Mouse (Mus musculus): ENCODE measurements around the gene Ppp1r13l. TPM values are rescaled to one million over a fixed set of nuclear protein-coding genes. Genes with fewer than 3 reads are reported as not detected.
A peak's percentile ranks its signal among the peaks of the same experiment; 100 is the strongest.

Ppp1r13l gene
- polyA plus RNA-seq, 1 experiment from 2014 or later: 12.6 TPM

DNA sequence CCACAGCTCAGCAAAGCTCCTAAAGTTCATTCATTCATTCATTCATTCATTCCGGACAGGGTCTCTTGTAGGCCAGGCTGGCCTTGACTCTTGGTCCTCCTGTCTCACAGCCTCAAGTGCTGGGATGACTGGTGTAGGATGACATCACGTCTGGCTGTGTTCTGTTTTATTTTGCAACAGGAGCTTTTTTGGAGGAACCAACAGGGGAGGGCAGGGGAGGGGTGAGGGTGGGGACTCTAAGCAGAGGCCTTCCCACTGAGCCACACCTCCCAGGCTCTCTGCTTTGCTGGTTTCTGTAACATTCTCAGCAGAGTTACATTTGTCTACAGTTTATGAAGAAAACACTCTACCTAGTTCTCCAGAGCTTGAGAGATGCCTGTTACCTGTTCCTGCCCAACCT, 21.5 kb upstream of the Ppp1r13l start:
- Histone ChIP-seq H3K27me3 (peaks cover 19% of the 10 kb centered on the region), H3K27ac (no peak overlapping the region), H3K4me2 (no peak overlapping the region), H3K4me1 (peaks cover 19% of the 10 kb centered on the region), H3K36me3 (no peaks in the 10 kb centered on the region), H3K9ac (no peak overlapping the region), H3K4me3 (no peak overlapping the region), H3K9me3 (no peaks in the 10 kb centered on the region)
- ATAC-seq (ENCODE audit: insufficient number of reproducible peaks, insufficient read depth, low FRiP score, low TSS enrichment, low read depth): no peak
- WGBS: 44% methylated on average over 2 of the region's 2 CpGs

- Histone ChIP-seq H3K27me3 (peaks cover 19% of the 10 kb centered on the region), H3K27ac (no peak overlapping the region), H3K9ac (no peak overlapping the region), H3K4me2 (no peak overlapping the region), H3K4me1 (peaks cover 22% of the 10 kb centered on the region), H3K36me3 (no peaks in the 10 kb centered on the region), H3K9me3 (no peaks in the 10 kb centered on the region), H3K4me3 (no peak overlapping the region)
- WGBS: 59% methylated on average over 7 of the region's 7 CpGs
- ATAC-seq (ENCODE audit: insufficient number of reproducible peaks, insufficient read depth, low FRiP score, low TSS enrichment, low read depth): no peak
These were observed 21.0 kb upstream of the Ppp1r13l start for GRCm38 (mm10) chr7:19338596-19338995.

DNA sequence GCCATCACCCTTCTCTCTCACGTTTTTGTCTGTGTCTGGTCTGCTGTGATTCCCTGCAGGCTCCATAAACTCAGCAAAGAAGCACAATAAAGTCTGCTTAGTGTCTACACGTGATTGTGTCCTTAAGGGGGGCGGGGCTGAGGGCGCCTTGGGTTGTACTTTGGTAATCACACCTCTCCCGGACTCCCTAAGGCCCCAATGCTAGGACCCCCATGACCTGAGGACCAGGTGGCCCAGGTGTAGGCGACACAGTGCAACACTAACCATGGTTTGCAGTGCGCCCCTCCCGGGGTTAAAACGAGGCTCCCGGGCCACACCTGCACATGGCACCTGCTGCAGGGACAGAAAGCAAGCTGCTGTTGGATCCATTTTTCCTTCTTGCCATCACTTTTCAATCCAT, 18.3 kb upstream of the Ppp1r13l start:
- peaks cover 19% of the 10 kb centered on the region for H3K27me3 ChIP-seq
- no peak overlapping the region for H3K9ac ChIP-seq
- ATAC-seq (ENCODE audit: insufficient number of reproducible peaks, insufficient read depth, low FRiP score, low TSS enrichment, low read depth): no peak
- peak overlapping the region; percentile 93 for H3K4me2 ChIP-seq
- WGBS: 17% methylated on average over 10 of the region's 10 CpGs
- H3K4me1 ChIP-seq: peaks cover 35% of the 10 kb centered on the region
- no peak overlapping the region for H3K27ac ChIP-seq
- H3K9me3 ChIP-seq: no peaks in the 10 kb centered on the region
- H3K36me3 ChIP-seq: no peaks in the 10 kb centered on the region
- H3K4me3 ChIP-seq: peak overlapping the region; percentile 52

DNA sequence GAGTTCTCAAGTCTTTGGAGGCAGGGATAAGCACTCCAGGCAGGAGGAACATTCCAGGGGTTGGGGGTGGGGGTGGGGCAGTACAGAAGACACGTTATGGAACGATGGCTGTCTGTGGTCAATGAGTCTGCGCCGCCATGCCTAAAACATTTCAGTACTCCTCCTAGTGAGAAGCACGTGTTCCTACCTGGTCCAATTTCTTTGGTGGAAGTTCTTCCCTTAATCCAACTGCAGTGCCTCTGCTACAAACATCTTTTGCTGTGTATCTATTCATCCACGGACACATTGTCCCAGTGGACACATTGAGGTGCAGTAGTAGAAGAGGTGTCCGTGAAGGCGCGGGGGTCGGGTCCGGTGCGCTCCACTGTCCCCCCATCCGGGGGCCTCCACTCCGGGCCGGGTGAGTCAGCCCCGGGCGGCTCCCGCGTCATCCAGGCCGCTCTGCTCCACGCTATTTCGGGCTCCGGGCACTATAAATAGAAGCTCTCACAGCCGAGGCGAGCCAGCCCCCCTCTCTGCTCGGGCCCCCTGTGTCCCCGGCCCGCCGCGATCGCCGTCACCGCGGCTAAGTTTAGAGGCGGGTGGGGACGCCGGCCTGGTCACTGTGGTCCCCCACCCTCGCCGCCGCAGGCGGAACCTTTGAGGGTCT, 17.7 kb upstream of the Ppp1r13l start:
- Histone ChIP-seq H3K36me3 (no peaks in the 10 kb centered on the region), H3K27me3 (peaks cover 19% of the 10 kb centered on the region), H3K9ac (peak overlapping the region; percentile 70), H3K4me3 (peak overlapping the region; percentile 52), H3K27ac (no peak overlapping the region; the same call in 1 of the 2 replicates), H3K4me2 (peak overlapping the region; percentile 93), H3K9me3 (no peaks in the 10 kb centered on the region), H3K4me1 (peaks cover 39% of the 10 kb centered on the region)
- ATAC-seq (ENCODE audit: insufficient number of reproducible peaks, insufficient read depth, low FRiP score, low TSS enrichment, low read depth): no peak
- WGBS: under 1% methylated on average over 41 of the region's 41 CpGs

- peak overlapping the region; percentile 93 for H3K4me2 ChIP-seq
- H3K27me3 ChIP-seq: peaks cover 19% of the 10 kb centered on the region
- H3K27ac ChIP-seq: no peak overlapping the region
- peaks cover 39% of the 10 kb centered on the region for H3K4me1 ChIP-seq
- no peaks in the 10 kb centered on the region for H3K9me3 ChIP-seq
- peak overlapping the region; percentile 52 for H3K4me3 ChIP-seq
- WGBS: under 1% methylated on average over 27 of the region's 27 CpGs
- no peaks in the 10 kb centered on the region for H3K36me3 ChIP-seq
- no peak for ATAC-seq (ENCODE audit: insufficient number of reproducible peaks, insufficient read depth, low FRiP score, low TSS enrichment, low read depth)
- peak overlapping the region; percentile 70 for H3K9ac ChIP-seq
These were observed 17.0 kb upstream of the Ppp1r13l start for GRCm38 (mm10) chr7:19342481-19343027.

DNA sequence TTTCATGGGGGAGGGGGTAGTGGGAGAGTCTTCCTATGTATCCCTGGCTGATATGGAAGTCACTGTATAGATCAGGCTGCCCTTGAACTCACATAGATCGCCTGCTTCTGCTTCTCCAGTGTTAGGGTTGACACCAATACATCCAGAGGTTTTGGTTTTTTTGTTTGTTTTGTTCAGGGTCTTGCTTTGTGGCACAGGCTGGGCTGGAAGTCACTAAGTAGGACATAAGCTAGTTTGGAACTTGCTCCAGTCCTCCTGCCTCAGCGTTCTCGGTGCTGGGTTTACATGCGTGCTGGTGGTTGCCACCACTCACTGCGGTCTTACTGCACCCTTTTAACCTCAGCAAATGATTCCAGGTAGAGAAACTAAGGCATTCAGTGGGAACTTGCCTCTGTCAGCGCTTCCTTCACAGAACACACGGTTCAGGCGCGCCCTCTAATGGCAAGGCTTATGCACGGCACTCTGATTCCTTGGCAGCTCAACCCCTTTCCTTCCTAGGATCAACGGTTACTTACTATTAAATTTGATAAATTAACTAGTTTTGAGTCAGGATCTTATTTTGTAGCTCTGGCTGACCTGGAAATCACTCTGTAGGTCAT, 16.2 kb upstream of the Ppp1r13l start:
- ATAC-seq (ENCODE audit: insufficient number of reproducible peaks, insufficient read depth, low FRiP score, low TSS enrichment, low read depth): no peak
- peaks cover 7% of the 10 kb centered on the region for H3K36me3 ChIP-seq
- 2% methylated on average over 11 of the region's 11 CpGs for WGBS
- H3K4me1 ChIP-seq: peaks cover 39% of the 10 kb centered on the region
- peak overlapping the region; percentile 93 for H3K4me2 ChIP-seq
- H3K9me3 ChIP-seq: no peaks in the 10 kb centered on the region
- H3K27me3 ChIP-seq: peaks cover 19% of the 10 kb centered on the region
- H3K27ac ChIP-seq: no peak overlapping the region
- 0 out of 2 replicates have a peak overlapping the region, but pooled peaks have one; percentile 2 for H3K9ac ChIP-seq
- H3K4me3 ChIP-seq: peak overlapping the region; percentile 52

GRCm38 (mm10) chr7:19344237-19344847, 15.2 kb upstream of the Ppp1r13l start, which contains the start of gene Ercc1:
Ercc1 (plus strand) TSS chr7:19344778.
- Histone ChIP-seq H3K9me3 (no peaks in the 10 kb centered on the region), H3K4me2 (peak within 1 kb of the TSS; percentile 84), H3K27ac (peak within 1 kb of the TSS; percentile 94), H3K9ac (peak within 1 kb of the TSS; percentile 76), H3K27me3 (peaks cover 19% of the 10 kb centered on the region), H3K4me3 (peak within 1 kb of the TSS; percentile 61), H3K4me1 (peaks cover 39% of the 10 kb centered on the region), H3K36me3 (peaks cover 17% of the 10 kb centered on the region)
- no peak for ATAC-seq (ENCODE audit: insufficient number of reproducible peaks, insufficient read depth, low FRiP score, low TSS enrichment, low read depth)
- 28% methylated on average over 12 of the region's 12 CpGs for WGBS

DNA sequence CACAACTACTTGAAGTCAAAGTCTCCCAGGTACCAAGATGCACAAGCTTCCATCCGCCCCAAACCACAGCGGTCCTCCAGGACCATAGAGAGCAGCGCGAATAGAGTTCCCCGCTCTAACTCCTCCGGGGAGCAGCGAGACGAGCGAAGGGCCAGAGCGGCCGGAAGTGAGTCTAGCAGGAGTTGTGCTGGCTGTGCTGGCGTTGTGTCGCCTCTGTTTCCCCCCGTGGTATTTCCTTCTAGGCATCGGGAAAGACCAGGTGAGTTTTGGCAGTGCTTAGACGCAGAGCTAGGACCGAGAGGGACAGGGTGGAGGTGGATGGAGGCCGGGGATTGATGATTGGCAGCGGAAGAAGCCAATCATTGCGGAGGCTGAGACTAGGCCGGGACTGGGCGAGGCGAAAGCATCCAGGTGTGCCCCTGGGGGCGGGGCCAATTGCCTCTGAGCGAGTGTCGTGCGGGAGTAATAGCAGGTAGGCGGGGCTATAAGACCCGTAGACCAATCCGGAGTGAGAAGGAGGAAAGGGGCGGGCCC, 14.5 kb upstream of the Ppp1r13l start:
- Histone ChIP-seq H3K27me3 (peaks cover 19% of the 10 kb centered on the region), H3K9ac (peak overlapping the region; percentile 76), H3K4me3 (peak overlapping the region; percentile 61), H3K27ac (peak overlapping the region; percentile 94), H3K4me1 (peaks cover 39% of the 10 kb centered on the region), H3K9me3 (no peaks in the 10 kb centered on the region), H3K36me3 (peaks cover 23% of the 10 kb centered on the region), H3K4me2 (peak overlapping the region; percentile 84)
- WGBS: 0% methylated on average over 31 of the region's 31 CpGs
- peak; percentile 90 for ATAC-seq (ENCODE audit: insufficient number of reproducible peaks, insufficient read depth, low FRiP score, low TSS enrichment, low read depth)

GRCm38 (mm10) chr7:19349188-19349915, 10.2 kb upstream of the Ppp1r13l start:
- H3K9me3 ChIP-seq: no peaks in the 10 kb centered on the region
- H3K27ac ChIP-seq: no peak overlapping the region
- ATAC-seq (ENCODE audit: insufficient number of reproducible peaks, insufficient read depth, low FRiP score, low TSS enrichment, low read depth): no peak
- peaks cover 15% of the 10 kb centered on the region for H3K4me1 ChIP-seq
- 84% methylated on average over 13 of the region's 13 CpGs for WGBS
- peaks cover 62% of the 10 kb centered on the region for H3K36me3 ChIP-seq
- no peak overlapping the region for H3K4me2 ChIP-seq
- H3K27me3 ChIP-seq: no peaks in the 10 kb centered on the region
- H3K9ac ChIP-seq: no peak overlapping the region
- H3K4me3 ChIP-seq: no peak overlapping the region

GRCm38 (mm10) chr7:19350221-19350620, 9.3 kb upstream of the Ppp1r13l start:
- H3K4me1 ChIP-seq: peaks cover 12% of the 10 kb centered on the region
- peaks cover 71% of the 10 kb centered on the region for H3K36me3 ChIP-seq
- WGBS: 95% methylated on average over 8 of the region's 8 CpGs
- no peaks in the 10 kb centered on the region for H3K27me3 ChIP-seq
- no peaks in the 10 kb centered on the region for H3K9me3 ChIP-seq
- H3K9ac ChIP-seq: no peak overlapping the region
- no peak overlapping the region for H3K27ac ChIP-seq
- no peak overlapping the region for H3K4me2 ChIP-seq
- no peak for ATAC-seq (ENCODE audit: insufficient number of reproducible peaks, insufficient read depth, low FRiP score, low TSS enrichment, low read depth)
- no peak overlapping the region for H3K4me3 ChIP-seq

DNA sequence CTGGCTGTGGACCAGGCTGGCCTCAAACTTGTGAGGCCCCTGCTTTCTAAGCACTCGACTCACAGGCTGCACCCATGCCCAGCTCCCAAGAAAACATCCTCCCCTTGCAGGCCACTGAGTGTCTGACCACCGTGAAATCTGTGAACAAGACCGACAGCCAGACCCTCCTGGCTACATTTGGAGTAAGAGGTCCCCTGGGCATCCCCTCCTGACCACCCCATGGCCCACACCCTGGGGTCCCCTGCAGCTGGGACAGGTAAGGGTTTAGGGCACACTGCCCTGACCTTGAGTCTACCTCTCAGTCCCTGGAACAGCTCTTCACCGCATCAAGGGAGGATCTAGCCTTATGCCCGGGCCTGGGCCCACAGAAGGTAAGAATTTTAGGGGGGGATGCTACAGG, 4.6 kb upstream of the Ppp1r13l start:
- WGBS: 88% methylated on average over 5 of the region's 5 CpGs

More for the DNA sequence above, 4.6 kb upstream of the Ppp1r13l start:
- peaks cover 72% of the 10 kb centered on the region for H3K36me3 ChIP-seq
- no peak overlapping the region for H3K4me3 ChIP-seq
- H3K4me2 ChIP-seq: no peak overlapping the region
- H3K9ac ChIP-seq: no peak overlapping the region
- no peaks in the 10 kb centered on the region for H3K9me3 ChIP-seq
- H3K27ac ChIP-seq: no peak overlapping the region
- peaks cover 13% of the 10 kb centered on the region for H3K4me1 ChIP-seq
- H3K27me3 ChIP-seq: no peaks in the 10 kb centered on the region
- no peak for ATAC-seq (ENCODE audit: insufficient number of reproducible peaks, insufficient read depth, low FRiP score, low TSS enrichment, low read depth)

All from embryonic facial prominence, embryonic 13.5 days (tissue).